Mouse (Mus musculus) left cerebral cortex, postnatal 36 days (tissue): ENCODE data around the gene Prkaa1. TPM values are rescaled to one million over a fixed set of nuclear protein-coding genes. Genes with fewer than 3 reads are reported as not detected.
"Not testable (repeated sequence)": the region's sequence is repeated elsewhere in the genome, so short reads cannot be mapped to it uniquely, and the experiment has no call there.

Experiments
- DNase-seq, 2 experiments: peaks; one replicate each; pipeline ENCODE4 v3.0.0; 2021 to 2022; ENCODE audit warnings: low spot score in 2 of 2, mixed read lengths in 1 of 2
- intact Hi-C: fragments of 180-260 bp; cut with DNase I; formaldehyde crosslinking; loops from one replicate; pipeline ENCODE4 v1.15.1; 2025
- total RNA-seq, 2 experiments: library from RNA; stranded (reverse); gene quantifications; 2 replicates each; pipeline ENCODE4 v1.2.3; 2021

Prkaa1 gene
- total RNA-seq, 2 experiments from 2014 or later = 18.9 to 20.5 TPM

DNA sequence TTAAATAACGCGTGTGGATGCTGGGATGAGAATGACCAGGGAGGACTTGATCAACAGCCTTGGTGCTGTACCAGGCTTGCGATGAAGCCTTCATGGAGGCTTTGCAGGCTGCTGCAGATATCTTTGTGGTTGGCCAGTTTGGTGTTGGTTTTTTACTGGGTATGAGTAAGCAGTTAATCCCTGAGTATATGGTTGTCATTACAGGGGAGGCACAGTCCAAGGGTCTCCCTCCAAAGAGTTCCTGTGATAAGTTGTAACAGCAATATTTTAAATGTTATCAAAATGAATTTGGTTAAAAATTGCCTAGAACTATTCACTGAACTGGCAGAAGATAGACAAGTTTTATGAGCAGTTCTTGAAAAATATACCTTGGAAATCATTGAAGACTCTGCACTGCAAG, 65.5 kb downstream of the Prkaa1 start:
- no peak for DNase-seq
- intact Hi-C loops = no loop called here

DNA sequence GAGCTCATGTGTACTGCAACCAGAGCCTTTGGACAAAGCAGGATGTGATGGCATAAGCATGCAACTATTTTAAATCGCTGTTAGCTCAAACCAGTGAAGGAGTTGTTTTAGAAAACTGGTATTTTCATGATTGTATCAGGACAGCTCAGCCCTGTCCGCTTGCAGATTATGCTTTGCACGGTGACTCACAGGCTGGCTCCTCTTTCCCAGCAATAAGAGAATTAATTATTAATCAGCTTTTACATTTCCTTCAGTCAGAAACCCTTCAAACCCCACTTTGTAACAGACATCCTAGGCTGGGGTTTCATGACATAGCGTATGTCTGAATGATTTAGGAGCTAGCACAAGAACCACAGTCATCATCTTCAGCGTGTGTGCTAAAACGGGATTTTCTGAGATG, 76.8 kb downstream of the Prkaa1 start:
- intact Hi-C loops = no loop called here
- DNase-seq = no peak

DNA sequence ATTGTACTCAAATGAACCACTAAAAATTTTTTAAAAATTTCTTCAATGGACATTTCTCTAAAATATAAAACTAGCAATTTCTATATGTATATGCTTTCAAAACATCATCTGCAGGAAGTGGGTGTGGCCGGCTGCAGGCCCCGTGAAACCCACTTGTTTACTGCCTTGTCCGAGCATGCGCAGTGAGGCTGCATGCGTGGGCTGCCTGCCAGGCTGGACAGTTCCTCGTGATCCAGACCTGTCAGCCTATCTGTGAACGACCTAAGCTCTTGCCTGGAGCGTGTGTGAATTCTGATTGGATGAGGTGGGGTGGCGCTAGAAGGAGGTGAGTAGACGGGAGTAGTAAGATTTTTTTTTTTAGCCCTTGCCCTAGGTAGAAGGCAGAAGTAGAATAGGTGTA, 87.1 kb downstream of the Prkaa1 start:
- DNase-seq, intact Hi-C loops: not testable (repeated sequence)

Other genes with a start within 250 kb of the Prkaa1 start
- gene Mroh2b, start 245.1 kb upstream of the Prkaa1 start, total RNA-seq = not detected
- gene C7, start 80.1 kb upstream of the Prkaa1 start, total RNA-seq = 1 to 10 TPM in 1 of 2 experiments, under 1 TPM in 1; 0.86 to 1.2 TPM
- 1 to 10 TPM; 1.4 to 1.5 TPM for gene Card6, start 35.3 kb upstream of the Prkaa1 start, total RNA-seq
- 100 to 1,000 TPM; 257 to 266 TPM for gene Rpl37, start 27.2 kb upstream of the Prkaa1 start, total RNA-seq
- 10 to 100 TPM; 74.3 to 75.4 TPM for gene Ttc33, start 41.7 kb downstream of the Prkaa1 start, total RNA-seq
- gene Ptger4, start 100.3 kb downstream of the Prkaa1 start, total RNA-seq = 1 to 10 TPM in 1 of 2 experiments, under 1 TPM in 1; 0.82 to 1.1 TPM